Mouse (Mus musculus) lung, embryonic 16.5 days (tissue): ENCODE measurements around the gene Ndufa9. TPM values are rescaled to one million over a fixed set of nuclear protein-coding genes. Genes with fewer than 3 reads are reported as not detected.

Experiments
- ATAC-seq: fragments of 200-750 bp; cut with Nextera tagmentation; 2 replicates; pipeline ENCODE4 v1.8.0; 2017; ENCODE audit warnings: low read depth, mild to moderate bottlenecking, moderate library complexity
- H3K27ac ChIP-seq: fragments of 300-500 bp; sonication (generic); 2 replicates; pipeline ENCODE4 v1.5.1; 2014; ENCODE audit warnings: mild to moderate bottlenecking, control low read depth, low read length
- H3K27me3 ChIP-seq: fragments of 300-500 bp; sonication (generic); 2 replicates; pipeline ENCODE4 v1.6.1; 2014; ENCODE audit warnings: low read depth, low read length, mixed read lengths; ENCODE audit not compliant: control insufficient read depth, insufficient read depth
- H3K36me3 ChIP-seq: fragments of 300-500 bp; sonication (generic); 2 replicates; pipeline ENCODE4 v1.6.1; 2014; ENCODE audit warnings: low read length; ENCODE audit not compliant: control insufficient read depth, insufficient read depth
- H3K4me1 ChIP-seq: fragments of 300-500 bp; sonication (generic); replicated peaks from 2 replicates; pipeline ENCODE4 v1.6.1; 2014; ENCODE audit warnings: low read length, mixed read lengths; ENCODE audit not compliant: control insufficient read depth, insufficient read depth
- H3K4me2 ChIP-seq: fragments of 300-500 bp; sonication (generic); 2 replicates; pipeline ENCODE4 v1.6.1; 2014; ENCODE audit warnings: low read depth, low read length, control low read depth
- H3K4me3 ChIP-seq: fragments of 300-500 bp; sonication (generic); 2 replicates; pipeline ENCODE4 v1.5.1; 2014; ENCODE audit warnings: mild to moderate bottlenecking, low read length, control low read depth
- H3K9ac ChIP-seq: fragments of 300-500 bp; sonication (generic); 2 replicates; pipeline ENCODE4 v1.6.1; 2014; ENCODE audit warnings: low read length, control low read depth
- H3K9me3 ChIP-seq: fragments of 300-500 bp; sonication (generic); 2 replicates; pipeline ENCODE4 v1.6.1; 2016; ENCODE audit warnings: low read length; ENCODE audit not compliant: control insufficient read depth
- WGBS: fragments of 180-500 bp; shearing (Covaris S2); extraction: QIAGEN DNeasy Blood & Tissue Kit; methylation state at CpG from one replicate; pipeline ENCODE4 v1.1.7; 2014; 5-methylcytosine and 5-hydroxymethylcytosine counted together
- polyA plus RNA-seq: library from polyadenylated mRNA; unstranded; fragments of >200 nt; fragmentation: Nextera tagmentation; extraction: Ambion mirVana; gene quantifications from 2 replicates; pipeline ENCODE4 v1.2.1, GENCODE M21; 2015

Gene Ndufa9
- polyA plus RNA-seq, 1 experiment from 2014 or later: 197 TPM

DNA sequence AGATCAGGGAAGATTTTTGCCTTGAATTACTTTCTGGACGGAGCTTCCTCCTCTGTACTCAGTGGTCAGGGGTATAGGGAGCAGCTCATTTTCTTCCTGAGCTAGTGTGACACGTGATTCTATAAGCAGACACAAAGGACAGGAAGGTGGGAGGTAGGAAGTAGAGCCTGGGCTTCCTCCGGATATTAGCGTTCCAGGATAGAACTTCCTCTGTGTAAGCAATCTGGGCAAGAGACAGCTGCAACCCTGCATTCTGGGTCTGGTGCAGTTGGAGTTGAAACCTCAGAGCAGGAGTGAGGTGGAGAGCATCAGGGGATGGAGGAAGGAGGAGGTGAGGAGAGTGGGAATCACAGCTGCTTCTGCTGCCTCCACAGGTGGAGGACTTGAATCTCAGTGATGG is 40.8 kb downstream of the Ndufa9 start:
- WGBS: 51% methylated on average over 4 of the region's 4 CpGs
- H3K4me3 ChIP-seq: peak overlapping the region; percentile 28; the same call in 1 of the 2 replicates
- no peaks in the 10 kb centered on the region for H3K36me3 ChIP-seq
- peak overlapping the region; percentile 42 for H3K27ac ChIP-seq
- no peak overlapping the region for H3K9ac ChIP-seq
- peak; percentile 80 for ATAC-seq
- no peaks in the 10 kb centered on the region for H3K27me3 ChIP-seq
- peak overlapping the region; percentile 35 for H3K4me2 ChIP-seq
- no peaks in the 10 kb centered on the region for H3K9me3 ChIP-seq
- no peaks in the 10 kb centered on the region for H3K4me1 ChIP-seq

DNA sequence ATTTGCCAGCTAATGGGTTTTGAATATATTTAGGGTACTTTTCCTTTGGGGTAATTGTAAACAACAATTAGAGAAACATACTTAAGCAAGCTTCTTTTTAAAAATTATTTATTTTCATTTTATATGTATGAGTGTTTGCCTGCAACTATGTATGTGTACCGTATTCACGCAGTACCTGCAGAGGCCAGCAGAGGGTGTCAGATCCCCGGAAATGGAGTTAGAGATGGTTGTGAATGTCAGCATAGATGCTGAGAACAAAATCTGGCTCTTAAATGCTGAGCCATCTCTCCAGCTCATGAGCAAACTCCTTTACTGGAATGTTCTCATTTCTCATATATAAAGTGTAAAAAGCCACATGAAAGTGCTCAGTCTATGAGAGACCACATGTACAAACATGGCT is 42.2 kb downstream of the Ndufa9 start:
- Histone ChIP-seq H3K27me3 (no peaks in the 10 kb centered on the region), H3K9ac (no peak overlapping the region), H3K4me2 (no peak overlapping the region), H3K4me1 (no peaks in the 10 kb centered on the region), H3K9me3 (no peaks in the 10 kb centered on the region), H3K36me3 (no peaks in the 10 kb centered on the region), H3K27ac (no peak overlapping the region), H3K4me3 (no peak overlapping the region)
- ATAC-seq: no peak
- WGBS: 88% methylated on average over 3 of the region's 3 CpGs

DNA sequence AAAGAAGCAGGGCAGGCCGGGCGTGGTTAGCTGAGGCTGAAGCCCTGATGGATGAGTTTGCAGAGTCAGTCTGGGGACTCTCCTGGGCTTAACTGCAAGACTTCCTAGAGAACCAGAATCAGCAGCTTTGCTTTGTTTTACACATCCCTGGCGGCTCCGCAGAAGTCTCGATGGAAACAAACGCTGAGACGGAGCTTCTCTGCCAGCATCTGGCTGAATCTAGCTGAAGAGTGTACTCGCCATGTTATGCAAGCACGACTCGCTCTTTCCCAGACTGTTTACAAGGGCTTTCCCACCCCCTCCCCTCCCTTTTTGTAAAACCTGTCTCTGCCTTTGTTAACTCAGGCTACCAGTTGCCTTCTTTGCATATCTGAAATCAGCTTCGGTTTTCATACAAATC is 46.0 kb downstream of the Ndufa9 start:
- ATAC-seq: no peak
- no peaks in the 10 kb centered on the region for H3K27me3 ChIP-seq
- H3K9ac ChIP-seq: no peak overlapping the region
- H3K36me3 ChIP-seq: no peaks in the 10 kb centered on the region
- H3K4me1 ChIP-seq: no peaks in the 10 kb centered on the region
- H3K4me3 ChIP-seq: no peak overlapping the region
- no peaks in the 10 kb centered on the region for H3K9me3 ChIP-seq
- no peak overlapping the region for H3K4me2 ChIP-seq
- no peak overlapping the region for H3K27ac ChIP-seq
- 20% methylated on average over 11 of the region's 11 CpGs for WGBS

DNA sequence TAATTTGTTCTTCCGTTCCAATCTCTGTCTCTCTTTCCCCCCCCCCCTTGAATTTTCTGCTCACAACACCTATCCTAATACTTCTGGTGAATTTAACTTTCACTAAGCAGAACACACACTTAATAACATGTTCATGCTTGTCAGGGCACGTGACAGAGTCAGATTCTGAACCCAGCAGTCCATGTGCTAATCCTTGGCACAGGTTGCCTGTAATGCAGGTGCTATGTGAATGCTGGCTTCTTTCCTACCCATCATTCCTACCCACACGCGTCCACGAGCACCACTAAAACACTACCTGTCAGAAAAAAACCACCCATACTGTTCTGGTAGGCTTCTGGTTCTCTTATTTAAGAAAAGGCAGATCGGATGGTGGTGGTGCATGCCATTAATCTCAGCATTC is 54.2 kb downstream of the Ndufa9 start:
- no peak for ATAC-seq

DNA sequence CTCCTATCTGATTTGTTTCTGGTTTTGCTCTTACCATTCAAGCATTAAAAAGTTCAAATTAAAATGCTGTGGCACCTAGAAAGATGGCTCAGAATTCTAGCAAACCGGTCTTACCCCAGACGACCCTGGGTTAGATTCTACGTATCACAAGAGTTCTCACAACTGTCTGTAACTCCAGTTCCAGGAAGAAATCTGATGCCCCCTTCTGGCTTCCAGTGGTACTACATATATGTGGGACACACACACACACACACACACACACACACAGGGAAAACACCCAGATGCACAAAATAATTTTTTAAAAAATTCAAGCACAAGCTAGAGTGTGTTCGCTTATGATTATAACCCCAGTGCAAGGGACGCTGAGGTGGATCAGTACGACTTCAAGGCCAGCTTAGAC is 55.2 kb downstream of the Ndufa9 start:
- H3K4me1 ChIP-seq: no peaks in the 10 kb centered on the region
- no peak overlapping the region for H3K4me3 ChIP-seq
- H3K9me3 ChIP-seq: 0 out of 2 replicates have a peak, but pooled peaks cover 3% of the 10 kb centered on the region
- H3K27ac ChIP-seq: no peak overlapping the region
- H3K36me3 ChIP-seq: no peaks in the 10 kb centered on the region
- WGBS: 96% methylated on average over 6 of the region's 6 CpGs
- no peak for ATAC-seq
- H3K27me3 ChIP-seq: no peaks in the 10 kb centered on the region
- no peak overlapping the region for H3K9ac ChIP-seq
- H3K4me2 ChIP-seq: no peak overlapping the region

More for the DNA sequence above, 54.2 kb downstream of the Ndufa9 start:
- no peak overlapping the region for H3K27ac ChIP-seq
- 0 out of 2 replicates have a peak, but pooled peaks cover 3% of the 10 kb centered on the region for H3K9me3 ChIP-seq
- 76% methylated on average over 6 of the region's 6 CpGs for WGBS
- H3K9ac ChIP-seq: no peak overlapping the region
- no peaks in the 10 kb centered on the region for H3K36me3 ChIP-seq
- no peak overlapping the region for H3K4me2 ChIP-seq
- H3K4me3 ChIP-seq: no peak overlapping the region
- H3K27me3 ChIP-seq: no peaks in the 10 kb centered on the region
- H3K4me1 ChIP-seq: no peaks in the 10 kb centered on the region

DNA sequence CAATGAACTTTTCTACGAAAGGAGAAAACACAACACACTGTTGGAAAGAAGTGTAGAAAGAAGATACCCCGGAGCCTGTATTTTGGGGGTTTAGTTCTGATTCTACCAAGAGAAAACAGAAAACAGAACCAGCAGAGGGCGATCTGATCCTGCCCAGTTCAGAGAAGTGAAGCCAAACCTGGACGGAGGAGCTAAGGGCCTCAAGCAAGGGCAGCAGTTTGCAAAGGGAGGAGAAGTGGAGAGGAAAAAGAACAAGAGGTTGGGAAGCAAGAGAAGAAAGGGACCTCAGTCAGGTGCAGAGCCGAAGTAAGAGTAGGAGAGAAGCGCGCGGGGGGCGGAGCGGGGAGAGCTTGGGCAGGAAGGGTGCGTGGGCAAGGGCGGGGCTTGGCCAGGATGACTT is 57.0 kb downstream of the Ndufa9 start:
- no peaks in the 10 kb centered on the region for H3K4me1 ChIP-seq
- no peaks in the 10 kb centered on the region for H3K27me3 ChIP-seq
- peak overlapping the region; percentile 40 for H3K4me3 ChIP-seq
- peak overlapping the region; percentile 47; the same call in 1 of the 2 replicates for H3K9ac ChIP-seq
- H3K27ac ChIP-seq: no peak overlapping the region
- peak overlapping the region; percentile 58 for H3K4me2 ChIP-seq
- no peak for ATAC-seq
- H3K9me3 ChIP-seq: 0 out of 2 replicates have a peak, but pooled peaks cover 3% of the 10 kb centered on the region
- 28% methylated on average over 12 of the region's 12 CpGs for WGBS
- no peaks in the 10 kb centered on the region for H3K36me3 ChIP-seq

DNA sequence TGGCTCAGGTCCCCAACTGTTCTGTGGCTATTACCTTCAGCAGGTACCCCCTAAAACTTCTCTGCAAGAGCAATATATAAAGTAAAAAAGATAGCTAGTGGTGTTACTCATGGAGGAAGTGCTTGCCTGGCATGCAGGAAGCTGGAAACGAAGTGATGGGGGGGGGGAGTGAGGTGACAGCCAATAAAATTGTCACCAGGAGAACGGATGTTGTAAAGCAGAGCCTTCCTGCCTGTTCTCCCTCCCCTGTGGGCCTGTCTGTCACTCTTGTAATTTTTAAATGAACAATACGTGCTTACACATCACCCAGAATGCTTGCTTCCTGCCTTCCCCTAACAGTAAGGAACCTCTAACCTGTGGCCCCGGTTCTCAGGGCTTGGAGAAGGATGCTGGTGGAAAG is 57.4 kb downstream of the Ndufa9 start:
- peak overlapping the region; percentile 58 for H3K4me2 ChIP-seq
- 33% methylated on average over 4 of the region's 4 CpGs for WGBS
- no peak overlapping the region for H3K27ac ChIP-seq
- H3K27me3 ChIP-seq: no peaks in the 10 kb centered on the region
- no peak overlapping the region for H3K9ac ChIP-seq
- 0 out of 2 replicates have a peak, but pooled peaks cover 3% of the 10 kb centered on the region for H3K9me3 ChIP-seq
- no peak overlapping the region for H3K4me3 ChIP-seq
- no peak for ATAC-seq
- no peaks in the 10 kb centered on the region for H3K36me3 ChIP-seq
- H3K4me1 ChIP-seq: no peaks in the 10 kb centered on the region

DNA sequence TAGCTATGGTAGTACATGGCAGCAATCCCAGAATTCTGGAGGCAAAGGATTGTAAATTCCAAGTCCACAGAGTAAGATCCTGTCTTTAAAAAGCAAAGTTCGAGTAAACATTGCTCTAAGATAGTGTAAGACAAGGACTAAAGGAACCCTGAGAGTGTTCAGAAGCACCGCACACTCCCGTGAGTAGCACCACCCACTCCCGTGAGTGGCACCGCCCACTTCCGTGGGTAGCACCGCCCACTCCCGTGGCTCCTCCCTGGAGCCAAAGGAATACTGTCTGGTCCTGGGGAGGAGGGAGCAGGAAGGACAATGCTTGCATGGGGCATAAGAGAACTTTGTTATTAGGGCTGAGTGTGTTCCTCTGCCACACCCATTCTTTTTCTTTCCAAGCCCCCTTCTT is 60.1 kb downstream of the Ndufa9 start:
- H3K9me3 ChIP-seq: 0 out of 2 replicates have a peak, but pooled peaks cover 3% of the 10 kb centered on the region
- H3K27ac ChIP-seq: no peak overlapping the region
- H3K4me1 ChIP-seq: no peaks in the 10 kb centered on the region
- 66% methylated on average over 8 of the region's 8 CpGs for WGBS
- H3K4me2 ChIP-seq: no peak overlapping the region
- H3K27me3 ChIP-seq: no peaks in the 10 kb centered on the region
- ATAC-seq: no peak
- H3K36me3 ChIP-seq: no peaks in the 10 kb centered on the region
- H3K9ac ChIP-seq: no peak overlapping the region
- no peak overlapping the region for H3K4me3 ChIP-seq

DNA sequence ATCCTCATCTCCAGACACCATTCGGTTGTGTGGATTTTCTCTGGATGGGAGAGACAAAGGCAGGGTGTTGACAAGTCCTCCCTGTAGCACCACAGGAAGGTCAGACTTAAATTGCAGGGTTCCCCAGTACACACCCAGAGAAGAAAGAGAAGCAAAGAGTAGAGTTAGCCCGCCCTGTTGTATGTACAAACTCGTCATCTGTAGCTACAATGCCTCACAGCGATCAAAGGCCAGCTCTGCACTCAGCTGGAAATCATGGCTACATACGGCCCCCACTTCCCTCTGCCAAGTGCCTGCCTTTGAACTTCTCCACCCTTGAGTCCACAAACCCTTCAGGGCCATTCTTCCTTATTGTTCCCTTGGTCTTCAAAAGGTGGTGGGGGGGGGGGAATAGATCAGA is 64.7 kb downstream of the Ndufa9 start:
- no peak overlapping the region for H3K4me2 ChIP-seq
- H3K9ac ChIP-seq: no peak overlapping the region
- H3K36me3 ChIP-seq: no peaks in the 10 kb centered on the region
- H3K27me3 ChIP-seq: no peaks in the 10 kb centered on the region
- 42% methylated on average over 5 of the region's 5 CpGs for WGBS
- H3K9me3 ChIP-seq: no peaks in the 10 kb centered on the region
- H3K27ac ChIP-seq: no peak overlapping the region
- ATAC-seq: no peak
- H3K4me1 ChIP-seq: no peaks in the 10 kb centered on the region
- no peak overlapping the region for H3K4me3 ChIP-seq

DNA sequence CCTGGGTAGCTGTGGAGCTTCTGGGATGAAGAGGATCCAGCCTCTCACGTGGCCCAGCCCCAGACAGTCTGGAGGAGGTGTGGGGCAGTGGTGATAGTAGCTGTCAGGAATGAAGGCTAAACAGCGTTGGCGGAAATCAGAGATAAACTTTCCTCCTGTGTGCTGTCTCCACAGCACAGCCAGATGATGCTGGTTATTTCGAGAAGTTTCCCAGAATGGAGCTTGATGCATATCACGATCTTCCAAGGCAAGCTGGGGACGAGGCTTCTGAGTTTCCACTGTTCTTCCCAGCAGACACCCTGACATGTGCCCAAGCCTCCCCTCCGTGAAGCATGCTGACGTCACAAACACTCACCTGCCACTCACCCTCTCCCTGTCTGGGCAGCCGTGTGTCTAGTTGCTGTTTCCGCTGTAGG is 65.3 kb downstream of the Ndufa9 start:
- no peak overlapping the region for H3K27ac ChIP-seq
- ATAC-seq: no peak
- H3K9me3 ChIP-seq: no peaks in the 10 kb centered on the region
- H3K36me3 ChIP-seq: no peaks in the 10 kb centered on the region
- no peaks in the 10 kb centered on the region for H3K4me1 ChIP-seq
- 22% methylated on average over 10 of the region's 10 CpGs for WGBS
- no peak overlapping the region for H3K9ac ChIP-seq
- H3K4me2 ChIP-seq: no peak overlapping the region
- H3K27me3 ChIP-seq: no peaks in the 10 kb centered on the region
- H3K4me3 ChIP-seq: no peak overlapping the region
